Mouse (Mus musculus): ENCODE measurements around the gene Ccni.

Ccni gene

GRCm38 (mm10) chr5:93206109-93207005 lies at the start of gene Ccni, which contains the start of gene 2010109A12Rik:
Gene Ccni (minus strand): TSS chr5:93206495.
Gene 2010109A12Rik (plus strand): TSS chr5:93206518.
- DNase-seq (ENCODE audit: low spot score): peak; percentile 92

GRCm38 (mm10) chr5:93255759-93256265 lies 49.5 kb upstream of the Ccni start:
- no peak for DNase-seq (ENCODE audit: low spot score)

DNA sequence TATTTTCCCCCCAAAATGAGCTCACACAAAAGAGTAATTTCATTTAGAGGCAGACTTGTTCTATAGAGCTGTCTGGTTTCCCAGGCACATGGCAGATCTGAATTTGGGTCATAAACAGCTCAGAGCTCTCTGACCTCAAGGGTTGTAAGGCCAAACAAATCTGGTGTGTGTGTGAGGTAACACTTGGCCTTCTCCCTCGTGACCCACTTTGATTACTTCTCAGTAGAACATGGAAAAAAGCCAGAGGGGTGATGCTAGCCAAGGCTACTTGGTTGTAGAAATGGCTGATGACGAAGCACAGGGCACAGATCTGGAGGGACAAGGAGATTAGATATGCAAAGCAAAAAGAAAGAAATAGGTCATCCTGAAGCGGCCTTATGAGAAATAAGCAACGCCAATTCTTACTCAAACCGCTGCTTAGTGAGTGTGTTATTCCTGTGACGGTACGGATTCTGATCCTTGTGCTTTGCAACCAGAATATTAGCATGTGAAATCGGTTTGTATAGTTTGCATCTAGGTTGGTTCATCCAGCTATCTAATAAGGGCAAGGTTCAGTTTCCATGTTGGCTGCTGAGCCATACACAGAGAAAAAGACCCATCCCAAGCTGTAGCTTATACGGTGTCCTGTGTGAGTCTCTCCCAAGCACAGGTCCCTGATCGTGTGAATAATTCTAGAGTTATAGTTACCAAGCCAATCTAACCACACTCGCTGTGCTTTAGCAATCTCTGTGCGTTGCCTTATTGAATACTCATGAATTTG lies 44.9 kb upstream of the Ccni start:
- DNase-seq (ENCODE audit: low spot score): no peak

GRCm38 (mm10) chr5:93249940-93250578 lies 43.8 kb upstream of the Ccni start:
- no peak for DNase-seq (ENCODE audit: low spot score)

DNA sequence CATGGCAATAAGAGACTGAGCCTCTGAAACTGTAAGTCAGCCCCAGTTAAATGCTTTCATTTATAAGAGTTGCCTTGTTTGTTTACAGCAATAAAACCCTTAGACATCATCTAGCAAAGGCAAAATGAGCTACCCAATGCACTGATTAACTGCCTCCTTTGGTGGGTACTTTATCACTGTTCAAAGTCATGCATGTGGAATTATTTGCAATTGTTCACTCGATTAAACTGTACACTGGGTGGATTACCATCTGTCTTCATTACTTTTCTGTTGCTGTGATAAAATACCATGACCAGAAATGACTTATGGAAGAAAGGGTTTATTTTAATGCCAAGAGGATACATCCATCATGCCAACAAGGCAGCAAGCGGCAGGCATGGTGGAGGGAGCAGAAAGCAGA lies 39.0 kb upstream of the Ccni start:
- no peak for DNase-seq (ENCODE audit: low spot score)

GRCm38 (mm10) chr5:93239590-93240544 lies 33.6 kb upstream of the Ccni start:
- no peak for DNase-seq (ENCODE audit: low spot score)

GRCm38 (mm10) chr5:93236541-93236940 lies 30.2 kb upstream of the Ccni start:
- no peak for DNase-seq (ENCODE audit: low spot score)

DNA sequence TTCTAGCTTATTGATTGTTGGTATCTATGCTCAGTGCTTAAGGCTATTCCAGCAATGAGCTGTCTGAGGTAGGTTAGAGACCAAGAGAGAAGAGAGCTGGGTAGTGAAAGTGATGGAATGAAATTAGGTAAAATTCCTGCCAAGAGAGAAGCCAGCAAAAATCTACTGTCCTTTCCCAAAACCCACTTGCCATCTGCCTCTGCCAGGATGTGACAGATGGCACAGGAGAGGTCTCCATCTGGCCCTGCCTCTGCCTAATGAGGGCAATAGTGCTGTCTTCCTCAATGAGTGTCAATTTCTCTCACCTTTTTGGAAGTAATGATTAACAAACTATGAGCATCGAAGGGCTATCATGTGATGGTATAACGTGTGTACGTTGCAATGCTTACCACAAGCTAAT lies 29.6 kb upstream of the Ccni start:
- no peak for DNase-seq (ENCODE audit: low spot score)

DNA sequence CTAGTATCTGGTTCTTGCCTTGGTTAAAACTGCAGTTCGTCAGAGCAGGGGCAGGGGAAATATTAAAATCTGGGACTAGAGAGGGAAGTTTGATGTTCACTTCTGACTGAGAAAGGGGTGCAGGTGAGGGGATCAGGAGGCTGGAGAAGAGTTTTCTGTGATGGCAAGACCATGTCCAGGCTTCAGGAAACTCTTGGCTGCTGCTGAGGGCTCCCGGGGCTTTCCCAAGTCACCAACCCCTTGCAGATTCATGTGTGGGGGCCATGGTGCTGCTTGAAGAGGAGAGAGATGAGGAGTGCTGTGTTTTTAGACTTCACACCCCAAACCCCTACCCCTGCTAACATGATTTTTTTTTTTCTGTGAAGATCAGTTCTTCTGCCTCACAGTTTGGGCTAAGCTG lies 28.3 kb upstream of the Ccni start:
- DNase-seq (ENCODE audit: low spot score): no peak

GRCm38 (mm10) chr5:93234130-93234529 lies 27.8 kb upstream of the Ccni start:
- DNase-seq (ENCODE audit: low spot score): no peak

GRCm38 (mm10) chr5:93232838-93233237 lies 26.5 kb upstream of the Ccni start:
- no peak for DNase-seq (ENCODE audit: low spot score)

DNA sequence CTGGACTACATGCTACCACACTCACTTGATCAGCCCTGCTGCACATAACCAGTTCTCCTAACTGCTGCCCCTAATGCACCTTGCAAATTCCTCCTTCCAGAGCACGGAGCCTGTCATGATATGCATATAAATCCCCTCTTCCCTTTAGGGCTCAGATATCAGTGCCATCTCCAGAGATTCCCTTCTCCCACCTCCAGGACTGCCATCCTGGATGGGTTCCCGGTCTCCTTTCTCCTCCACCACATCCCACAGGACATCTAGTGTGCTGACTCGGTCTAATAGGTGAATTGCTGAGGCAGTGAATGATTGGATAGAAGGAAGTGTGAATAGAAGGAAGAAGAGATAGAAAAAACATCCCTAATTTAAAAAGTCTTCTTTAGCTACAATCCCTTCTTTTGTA lies 25.4 kb upstream of the Ccni start:
- DNase-seq (ENCODE audit: low spot score): no peak

DNA sequence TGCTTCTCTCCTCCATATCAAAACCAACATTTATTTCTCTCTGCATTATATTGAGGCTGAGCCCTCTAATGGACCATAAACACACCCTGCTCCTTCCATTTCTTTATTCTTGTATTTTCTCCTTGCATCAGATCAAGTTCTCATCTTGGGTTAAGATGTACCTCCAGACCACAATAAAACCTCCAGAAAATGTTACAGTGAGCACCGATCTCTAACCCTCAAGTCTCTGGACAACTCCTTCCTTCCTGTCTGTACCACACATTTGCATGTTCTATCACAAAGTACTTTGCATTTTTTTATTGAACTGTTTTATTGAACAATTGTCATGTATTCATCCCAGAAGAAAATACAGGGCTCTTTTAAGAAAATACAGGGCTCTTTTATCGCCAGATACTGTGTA lies 23.2 kb upstream of the Ccni start:
- DNase-seq (ENCODE audit: low spot score): no peak

DNA sequence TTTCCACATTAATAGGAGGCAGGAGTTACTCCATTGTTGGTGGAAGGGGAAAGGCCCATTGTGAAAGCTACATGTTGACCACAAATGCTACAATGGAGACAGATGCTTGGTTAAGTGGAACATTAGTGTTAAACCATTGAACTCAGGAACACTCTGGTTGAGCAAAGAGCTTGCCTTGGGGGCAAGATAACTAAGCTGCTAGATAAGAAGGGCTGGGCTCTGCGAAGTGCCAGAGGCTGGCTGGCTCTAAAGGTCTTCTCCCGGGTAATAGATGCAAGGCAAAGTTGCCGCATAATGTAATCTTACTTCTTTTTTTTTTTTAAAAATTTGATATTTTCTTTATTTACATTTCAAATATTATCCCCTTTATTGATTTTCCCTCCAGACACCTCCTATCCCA lies 20.9 kb upstream of the Ccni start:
- DNase-seq (ENCODE audit: low spot score): no peak

- DNase-seq (ENCODE audit: low spot score): no peak
Observed at GRCm38 (mm10) chr5:93224549-93224948, 18.3 kb upstream of the Ccni start.

DNA sequence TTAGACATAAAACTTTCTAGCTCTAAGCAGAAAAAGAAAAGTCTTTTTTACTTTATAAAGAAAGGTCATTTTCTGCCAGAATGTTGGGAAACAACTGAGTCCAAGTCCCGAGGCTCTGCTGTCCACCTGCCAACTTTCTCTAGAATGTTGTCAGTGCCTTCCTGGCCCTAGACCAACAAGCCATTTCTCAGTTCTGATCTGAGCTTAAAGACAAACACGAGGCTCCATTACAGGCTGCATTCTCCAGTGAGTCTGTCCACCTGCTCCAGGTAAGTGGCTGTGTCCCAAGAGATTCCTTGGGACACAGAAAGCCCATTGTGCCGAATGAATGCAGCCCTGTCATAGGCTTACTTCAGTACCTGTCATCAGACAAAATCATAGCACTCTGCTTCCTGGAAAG lies 15.4 kb upstream of the Ccni start:
- no peak for DNase-seq (ENCODE audit: low spot score)

DNA sequence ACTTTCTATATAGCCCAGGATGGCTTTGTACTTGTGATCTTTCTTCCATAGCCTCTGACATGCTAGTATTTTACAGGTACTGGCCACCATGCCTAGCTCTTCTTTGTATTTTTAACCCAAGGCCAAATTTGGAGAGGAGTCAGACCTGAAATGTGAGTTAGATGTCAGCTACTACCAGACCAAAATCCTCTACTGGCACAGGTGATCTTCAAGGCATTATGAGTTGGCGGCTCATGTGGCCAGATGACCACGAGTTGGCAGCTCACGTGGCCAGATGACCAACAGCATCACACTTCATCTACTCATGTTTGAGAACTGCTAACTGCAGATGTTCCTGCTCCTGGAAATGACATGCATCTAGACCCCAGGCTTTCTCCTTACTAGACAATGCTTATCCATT lies 12.1 kb upstream of the Ccni start:
- no peak for DNase-seq (ENCODE audit: low spot score)

DNA sequence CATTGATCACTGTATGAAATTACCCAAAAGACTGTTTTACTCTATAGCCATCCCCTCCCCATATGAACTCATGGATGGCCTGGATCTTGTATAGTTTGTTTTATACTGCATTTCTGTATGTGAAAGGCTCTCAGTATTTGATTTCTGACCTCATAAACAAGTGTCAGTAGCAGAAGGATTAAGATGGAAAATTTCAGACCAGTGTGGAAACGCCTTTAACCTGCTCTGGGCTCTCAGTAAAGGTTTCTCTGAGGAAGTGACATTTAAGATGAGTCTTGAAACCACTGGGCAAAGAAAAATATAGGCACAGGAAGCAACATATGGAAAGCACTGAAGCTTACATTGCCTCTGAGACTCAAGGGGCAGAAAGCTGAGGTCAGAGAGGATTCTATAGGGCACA lies 1.3 kb upstream of the Ccni start:
- no peak for DNase-seq (ENCODE audit: low spot score)

DNA sequence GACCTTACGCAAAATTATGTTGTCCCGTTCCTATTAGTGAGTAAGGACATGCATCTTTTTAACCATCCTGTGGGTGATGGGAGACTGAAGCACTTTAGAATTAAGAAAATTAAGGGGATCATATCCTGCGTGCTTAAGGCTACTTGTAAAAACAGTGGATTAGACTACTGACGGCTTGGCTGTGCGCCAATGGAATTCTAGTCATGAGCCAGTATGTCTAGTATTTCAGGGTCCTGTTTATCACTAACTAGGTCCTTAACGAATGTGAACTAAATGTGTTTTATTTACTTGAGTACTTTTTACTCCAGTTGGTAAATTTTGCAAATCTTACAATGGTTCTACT lies 682 bp upstream of the Ccni start:
- DNase-seq (ENCODE audit: low spot score): peak; percentile 31

- DNase-seq (ENCODE audit: low spot score): peak; percentile 34
Observed at GRCm38 (mm10) chr5:93205371-93206108, 755 bp downstream of the Ccni start.

GRCm38 (mm10) chr5:93201181-93201580 lies 5.1 kb downstream of the Ccni start:
- no peak for DNase-seq (ENCODE audit: low spot score)

Measured in urinary bladder, postnatal 25 days (tissue).